Mouse (Mus musculus) adrenal gland, postnatal 36 days (tissue): ENCODE measurements at regions not wholly inside any gene's neighbourhood (a gene's known extent, or its start where the extent isn't known, plus 50 kb on each side); places are given as distances from the start of the nearest gene placed in this dataset.

Source experiments
- DNase-seq, 2 experiments: peaks; one replicate each; pipeline ENCODE4 v3.0.0; 2021; ENCODE audit warnings: mixed read lengths in 1 of 2

DNA sequence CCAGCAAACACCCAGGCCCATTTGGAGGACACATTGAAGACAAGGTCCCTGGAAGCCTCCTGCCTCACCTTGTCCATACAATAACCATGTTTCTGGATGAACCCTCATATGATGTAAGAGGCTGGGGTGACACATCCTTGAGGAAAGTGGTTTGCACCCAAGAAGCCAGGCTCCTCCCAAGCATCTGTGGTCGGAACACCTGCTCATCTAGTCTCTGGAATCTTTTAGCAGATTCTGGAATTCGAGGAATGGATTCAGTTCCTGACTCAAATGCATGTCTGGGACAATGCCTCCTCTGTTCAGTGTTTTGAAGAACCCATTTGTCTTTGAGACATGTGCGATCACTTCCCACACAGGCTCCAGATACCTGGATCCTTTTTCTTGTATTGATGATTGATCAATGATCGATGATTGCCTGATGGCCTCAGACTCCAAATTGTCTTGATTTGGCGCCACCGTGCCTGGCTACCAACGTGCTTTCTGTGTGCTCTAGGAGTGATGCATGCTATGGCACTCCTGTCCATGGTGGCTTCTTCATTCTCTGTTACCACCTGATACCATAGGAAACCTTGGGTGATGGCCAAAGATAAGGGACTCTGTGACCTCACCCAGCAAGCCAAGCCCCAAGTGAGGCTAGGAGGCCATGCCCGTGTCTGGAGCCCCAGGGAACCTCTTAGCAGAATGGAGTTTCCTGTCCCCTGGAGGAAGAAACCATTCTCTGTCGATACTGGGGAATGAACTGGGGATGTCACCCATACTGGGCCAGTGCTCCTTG, 126.7 kb downstream of the Mn1 start:
- DNase-seq, result no peak

DNA sequence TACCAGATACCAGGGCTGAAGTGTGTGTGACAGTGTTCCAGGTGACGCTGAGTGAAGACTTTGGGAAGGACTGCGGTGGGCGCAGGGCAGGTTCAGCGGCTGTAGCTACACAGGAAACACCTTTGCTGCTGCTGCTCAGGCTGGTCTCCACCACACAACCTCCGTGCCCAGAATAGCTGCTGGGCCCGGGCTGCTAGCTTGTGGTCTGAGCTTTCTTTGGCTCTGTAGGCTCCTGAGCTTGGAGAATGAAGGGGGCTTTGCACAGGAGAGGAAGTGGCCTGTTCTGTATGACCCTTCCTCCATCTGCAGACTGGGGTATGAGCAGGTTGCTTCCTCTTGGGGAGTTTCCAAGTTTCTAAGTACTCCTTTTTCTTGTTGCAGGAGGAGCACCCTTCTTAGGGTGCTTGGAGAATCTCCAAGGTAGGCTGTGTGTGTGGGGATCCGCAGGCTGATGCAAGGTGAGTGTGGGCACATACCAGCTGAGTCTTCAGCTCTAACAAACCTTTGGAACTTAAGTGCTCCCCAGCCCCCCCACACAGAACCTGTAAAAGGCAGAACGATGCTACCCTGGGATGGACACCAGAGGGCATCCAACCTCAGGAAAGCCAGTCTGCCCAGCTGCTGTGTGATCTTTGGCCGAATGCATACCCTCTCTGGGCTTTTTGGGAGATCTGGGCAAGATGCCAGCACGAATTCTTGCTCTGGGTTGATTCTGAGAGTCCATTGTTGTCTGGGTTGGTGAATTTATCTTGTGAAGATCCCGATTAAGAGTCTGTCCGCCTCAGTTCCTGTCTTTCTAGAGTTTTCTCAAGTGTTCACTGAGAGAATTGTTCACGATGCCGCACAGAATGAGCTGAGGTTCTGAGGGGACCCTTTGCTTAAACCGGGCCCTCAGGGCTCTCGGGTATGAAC, 136.6 kb downstream of the Mn1 start:
- DNase-seq, result no peak

DNA sequence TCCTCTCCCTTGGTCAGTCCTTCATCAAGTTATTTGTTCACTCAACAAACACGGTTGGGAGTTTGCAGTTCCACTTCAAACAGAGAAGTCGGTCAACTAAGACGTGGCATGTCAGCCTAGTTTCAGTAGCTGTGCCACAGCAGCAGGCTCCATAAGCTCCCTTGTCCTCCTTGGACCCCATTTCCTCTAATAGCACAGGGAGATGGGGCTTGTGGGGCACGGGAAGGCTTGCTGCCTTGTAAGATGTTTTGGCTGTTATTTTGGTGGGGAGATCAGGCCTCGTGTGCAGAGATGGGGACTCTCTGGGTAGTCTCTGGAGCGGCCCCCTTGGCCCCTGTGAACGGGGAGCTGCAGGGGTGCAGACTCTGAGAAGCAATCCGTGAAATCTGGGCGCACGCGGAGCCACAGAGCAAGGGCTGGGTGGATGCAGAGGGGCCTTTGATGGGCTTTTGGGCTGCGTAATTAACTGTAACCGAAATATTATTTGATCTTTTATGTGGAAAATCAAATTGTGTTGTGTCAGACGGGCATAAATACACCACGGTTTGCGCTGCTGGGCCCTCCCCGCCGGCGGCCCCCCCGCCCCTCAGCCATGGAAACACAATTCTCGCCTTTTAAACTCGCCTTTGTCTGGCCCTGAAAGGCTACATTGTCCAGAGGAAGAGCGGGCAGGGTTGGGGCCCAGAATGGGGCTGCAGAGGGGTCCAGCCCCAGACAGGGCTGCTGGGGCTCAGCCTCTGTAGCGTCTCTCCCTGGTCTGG, 137.6 kb downstream of the Mn1 start:
- DNase-seq, result no peak

DNA sequence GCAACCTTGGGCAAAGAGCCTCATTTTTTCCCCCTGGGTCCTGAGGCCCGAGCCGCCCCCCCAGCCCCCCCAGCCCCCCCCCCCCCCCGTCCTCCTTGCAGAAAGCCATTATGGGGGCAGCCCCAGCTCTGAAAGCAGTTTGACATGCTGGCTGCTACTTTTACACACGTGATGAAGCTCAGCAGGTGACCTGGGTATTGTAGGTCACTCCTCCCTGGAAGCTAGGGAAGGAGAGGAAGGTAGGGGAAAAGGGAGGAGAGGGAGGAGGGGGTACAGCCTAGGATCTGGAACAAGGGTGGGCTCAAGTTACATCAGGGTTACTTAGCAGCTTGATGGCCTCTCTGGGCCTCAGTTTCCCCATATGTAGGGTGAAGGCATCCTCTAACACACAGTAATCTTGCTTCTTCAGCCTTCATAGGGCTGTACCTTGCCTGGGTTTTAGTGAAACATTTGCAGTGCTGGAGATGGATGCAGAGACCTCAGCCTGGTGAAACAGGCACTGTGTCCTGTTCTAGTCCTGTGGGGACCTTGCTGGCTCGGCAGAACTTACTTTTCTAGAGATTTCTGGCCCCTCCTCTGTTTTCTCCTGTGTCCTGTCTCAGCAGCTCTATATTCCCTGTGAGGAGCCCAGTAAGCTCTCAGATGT, 138.3 kb downstream of the Mn1 start:
- DNase-seq, result no peak

DNA sequence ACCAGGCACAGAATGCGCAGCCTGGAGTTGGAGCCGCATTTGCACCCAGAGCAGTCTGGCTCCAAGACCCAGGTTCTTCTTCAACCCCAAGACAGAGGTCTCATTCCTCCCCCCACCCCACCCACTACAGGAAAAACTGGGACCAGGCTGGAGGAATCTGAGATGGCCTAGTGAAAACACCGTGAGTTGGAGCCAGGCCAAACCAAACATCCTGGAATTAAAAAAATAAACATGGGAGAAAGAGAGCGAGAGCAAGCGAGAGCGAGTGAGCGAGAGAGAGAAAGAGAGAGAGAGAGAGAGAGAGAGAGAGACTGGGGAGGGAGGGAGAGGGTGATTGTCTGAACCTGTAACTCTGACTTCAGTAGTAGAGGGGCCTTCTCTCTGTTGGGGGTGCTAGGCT, 138.8 kb downstream of the Mn1 start:
- DNase-seq, result no peak

DNA sequence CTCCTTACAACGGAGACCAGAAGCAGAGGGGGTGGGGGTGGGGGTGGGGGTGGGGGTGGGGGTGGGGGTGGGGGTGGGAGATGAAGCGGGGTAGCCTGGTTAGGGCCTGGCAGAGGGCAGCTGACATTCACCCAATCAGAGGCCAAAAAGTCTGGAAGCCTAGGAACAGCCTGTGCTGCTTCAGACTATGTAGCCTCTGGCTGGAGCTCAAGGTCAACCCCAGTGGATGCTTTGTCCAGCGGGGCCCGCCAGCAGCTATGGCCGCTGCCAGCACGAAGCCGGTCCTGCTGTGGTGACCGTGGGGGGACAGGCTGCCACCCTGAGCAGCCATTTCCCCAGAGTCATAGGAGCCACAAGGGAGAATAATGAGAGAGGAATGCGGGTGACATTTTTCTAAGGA, 143.3 kb downstream of the Mn1 start:
- DNase-seq, result peak; percentile 22 to 58

DNA sequence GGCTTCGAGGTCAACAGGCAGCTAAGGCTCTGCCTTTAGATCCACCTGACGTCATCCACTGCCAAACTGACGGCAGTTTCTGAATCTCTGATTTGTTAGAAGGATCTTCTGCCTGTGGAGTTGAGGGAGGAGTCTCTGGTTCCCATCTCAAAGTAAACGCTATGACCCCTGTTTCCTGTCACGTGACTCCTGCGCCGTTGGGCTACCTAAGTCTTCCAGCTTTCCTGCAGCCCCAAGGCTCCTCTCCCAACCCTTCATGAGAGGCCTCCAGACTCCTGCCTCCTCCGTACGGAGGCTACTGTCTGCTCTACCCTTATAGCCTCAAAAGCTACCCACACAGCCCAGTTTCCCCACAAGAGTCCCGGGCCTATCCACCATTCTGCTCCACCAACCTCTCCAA, 144.1 kb downstream of the Mn1 start:
- DNase-seq, result no peak

DNA sequence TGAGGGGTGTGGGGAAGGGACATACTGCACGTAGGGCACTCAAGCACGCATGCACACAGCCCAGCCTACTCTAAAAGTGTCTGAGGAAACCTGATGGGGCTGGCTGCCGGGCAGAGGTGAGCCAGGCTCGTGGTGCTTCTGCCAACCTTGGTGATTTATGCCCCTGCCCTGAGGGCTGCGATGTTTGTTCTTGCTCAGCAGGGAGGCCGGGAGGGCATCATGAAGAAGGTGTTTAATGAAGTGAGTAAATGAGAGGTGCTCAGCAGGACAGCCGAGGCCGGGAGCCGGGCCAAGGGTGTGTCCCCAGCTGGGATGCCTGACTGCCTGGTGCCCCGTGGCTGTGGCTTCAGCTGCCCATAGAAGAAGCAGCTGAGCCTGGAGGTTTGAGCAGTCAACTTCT, 153.7 kb downstream of the Mn1 start:
- DNase-seq, result no peak

DNA sequence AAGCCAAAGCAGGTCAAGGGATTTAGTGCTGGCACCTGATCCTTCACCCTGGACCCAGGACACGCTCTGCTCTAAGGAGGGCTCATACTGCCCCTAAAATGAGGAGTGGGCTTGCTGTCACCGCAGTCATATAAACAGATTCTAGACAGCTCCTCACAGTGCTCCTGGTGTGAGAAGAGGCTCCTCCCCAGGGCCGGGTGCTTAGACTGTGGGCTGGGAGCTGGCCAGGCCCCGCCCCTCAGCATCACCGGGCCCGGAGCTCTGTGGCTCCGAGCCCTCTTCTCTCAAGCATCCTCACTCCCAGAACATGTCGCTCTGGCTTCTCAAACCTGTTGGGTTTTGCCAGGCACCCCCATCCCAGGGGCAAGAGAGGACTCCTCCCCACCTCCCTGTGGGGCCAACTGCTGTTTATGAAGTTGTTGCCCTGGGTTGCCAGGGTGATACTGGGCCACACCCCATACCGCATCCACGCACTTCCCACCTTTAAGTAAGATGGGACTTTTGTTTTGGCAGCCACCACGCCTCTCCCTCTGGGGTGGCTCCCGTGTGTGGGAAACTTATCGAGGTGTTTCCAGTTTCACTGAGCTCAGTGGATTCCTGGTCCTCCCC, 156.2 kb downstream of the Mn1 start:
- DNase-seq, result no peak

DNA sequence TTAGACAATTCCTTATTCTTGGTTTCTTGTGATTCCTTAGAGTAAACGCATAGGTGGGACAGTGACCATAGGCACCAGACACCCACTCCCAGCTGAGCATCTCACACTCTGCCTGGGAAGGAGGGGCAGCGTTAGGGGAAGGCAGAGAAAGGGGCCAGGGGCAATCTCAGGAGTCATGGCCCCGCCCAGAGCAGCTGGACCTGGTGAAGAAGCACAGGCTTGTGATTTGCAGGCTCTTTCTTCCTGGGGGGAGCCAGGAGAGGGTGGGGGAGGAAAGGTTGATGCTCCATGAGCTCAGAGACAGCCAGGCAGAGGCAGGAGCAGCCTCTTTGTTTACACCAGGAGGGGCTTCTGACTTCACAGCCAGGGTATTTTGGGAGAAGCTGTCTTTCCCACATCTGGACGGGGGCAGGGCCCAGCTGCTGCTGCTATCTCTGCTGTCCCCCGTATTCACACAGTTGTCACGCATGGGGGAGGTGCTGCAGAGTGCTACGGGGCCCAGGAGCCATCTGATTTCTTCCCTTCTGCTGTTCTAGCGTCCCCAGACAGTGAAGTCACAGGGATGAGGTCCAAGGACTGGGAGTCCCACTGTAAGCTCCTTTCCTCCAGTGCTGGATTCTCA, 157.2 kb downstream of the Mn1 start:
- DNase-seq, result no peak

DNA sequence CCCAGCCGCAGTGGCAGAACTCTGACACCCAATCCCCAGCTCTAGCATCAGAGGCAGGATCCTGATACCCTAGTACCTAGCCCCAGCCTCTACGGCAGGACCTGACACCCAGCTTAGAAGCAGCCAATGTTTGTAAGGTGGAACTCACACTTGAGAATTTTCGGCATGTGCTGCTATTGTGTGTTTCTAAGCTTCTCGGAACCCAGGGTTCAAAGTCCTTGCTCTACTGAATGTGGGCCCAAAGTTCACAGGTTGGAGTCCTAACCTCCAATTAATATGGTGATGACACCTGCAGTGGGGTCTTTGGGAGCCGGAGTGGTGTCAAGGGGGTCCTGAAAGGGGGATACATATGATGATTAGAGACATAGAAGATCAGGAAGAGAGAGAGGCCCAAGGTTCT, 158.2 kb downstream of the Mn1 start:
- no peak for DNase-seq

DNA sequence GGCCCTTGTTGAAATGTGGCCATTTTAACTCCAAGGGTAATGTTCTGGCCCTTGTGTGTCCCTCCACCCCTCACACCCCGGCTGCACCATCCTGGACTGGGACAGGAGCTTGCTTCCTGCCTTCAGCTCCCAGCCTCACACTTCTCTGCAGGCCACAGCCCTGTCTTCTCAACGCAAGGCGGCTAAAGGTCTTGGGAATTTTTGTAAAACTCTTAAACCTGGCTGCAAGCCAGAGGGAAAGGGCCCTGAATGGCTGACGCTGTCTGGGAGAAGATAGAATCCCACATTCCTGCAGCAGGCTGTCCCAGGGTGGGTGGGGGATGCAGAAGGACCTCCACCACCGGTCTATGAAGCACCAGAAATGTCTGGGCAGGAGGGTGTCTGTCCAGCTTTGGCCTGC, 156.3 kb upstream of the Gm26897 start:
- DNase-seq, result no peak

DNA sequence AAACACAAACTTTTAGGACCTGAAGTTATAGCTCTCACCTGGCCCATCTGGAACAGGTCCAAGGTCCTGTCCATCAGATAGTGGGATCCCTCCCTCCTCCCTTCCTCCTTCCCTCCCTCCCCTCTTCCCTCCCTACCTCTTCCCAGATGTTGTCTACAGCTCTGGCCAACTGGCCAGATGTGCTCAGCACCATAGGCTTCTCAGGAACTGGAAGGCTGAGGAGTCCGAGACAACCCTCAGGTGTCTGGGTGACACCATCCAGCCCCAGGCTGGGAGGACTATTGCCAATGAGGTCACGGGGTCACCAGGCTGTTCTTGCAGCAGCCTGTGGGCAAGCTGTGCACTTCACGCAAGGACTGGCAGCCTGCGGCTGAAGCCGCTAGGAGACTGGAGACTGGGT, 155.6 kb upstream of the Gm26897 start:
- peak in 1 of 2 experiments; percentile 37 for DNase-seq

DNA sequence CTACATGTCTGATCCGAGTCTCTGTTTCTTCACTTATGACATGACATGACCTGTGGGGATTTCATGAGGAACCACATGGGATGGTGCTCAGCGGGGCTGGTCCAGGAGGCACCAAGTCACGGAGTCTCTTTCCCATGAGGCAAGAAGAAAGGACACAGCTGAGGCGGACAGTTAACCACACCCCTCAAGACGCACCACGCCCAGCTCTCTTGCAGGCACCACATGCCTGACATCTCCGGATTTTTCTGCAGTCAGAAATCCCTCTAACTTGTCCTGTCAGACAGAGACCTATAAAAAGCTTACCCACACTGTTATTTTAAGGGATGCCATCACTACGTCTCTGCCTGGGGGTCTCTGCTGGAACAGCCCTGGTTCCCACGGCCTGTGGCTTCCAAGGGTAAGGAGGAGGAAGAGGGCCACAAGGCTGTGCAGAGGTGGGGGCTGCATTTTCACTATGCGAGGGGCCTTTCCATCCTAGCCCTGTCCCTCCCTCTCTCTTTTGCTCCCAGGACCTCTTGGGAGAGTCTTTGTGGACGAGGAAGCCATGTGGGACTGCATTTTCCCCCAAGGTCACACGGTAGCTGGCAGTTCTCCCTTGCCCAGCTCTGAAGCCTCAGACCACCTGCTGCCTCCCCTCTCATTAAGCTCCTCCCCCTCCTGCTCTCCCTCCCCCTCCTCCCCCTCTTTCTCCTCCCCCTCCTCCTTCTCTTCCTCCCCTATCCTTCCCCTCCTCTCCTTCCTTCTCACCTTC, 154.6 kb upstream of the Gm26897 start:
- no peak for DNase-seq

DNA sequence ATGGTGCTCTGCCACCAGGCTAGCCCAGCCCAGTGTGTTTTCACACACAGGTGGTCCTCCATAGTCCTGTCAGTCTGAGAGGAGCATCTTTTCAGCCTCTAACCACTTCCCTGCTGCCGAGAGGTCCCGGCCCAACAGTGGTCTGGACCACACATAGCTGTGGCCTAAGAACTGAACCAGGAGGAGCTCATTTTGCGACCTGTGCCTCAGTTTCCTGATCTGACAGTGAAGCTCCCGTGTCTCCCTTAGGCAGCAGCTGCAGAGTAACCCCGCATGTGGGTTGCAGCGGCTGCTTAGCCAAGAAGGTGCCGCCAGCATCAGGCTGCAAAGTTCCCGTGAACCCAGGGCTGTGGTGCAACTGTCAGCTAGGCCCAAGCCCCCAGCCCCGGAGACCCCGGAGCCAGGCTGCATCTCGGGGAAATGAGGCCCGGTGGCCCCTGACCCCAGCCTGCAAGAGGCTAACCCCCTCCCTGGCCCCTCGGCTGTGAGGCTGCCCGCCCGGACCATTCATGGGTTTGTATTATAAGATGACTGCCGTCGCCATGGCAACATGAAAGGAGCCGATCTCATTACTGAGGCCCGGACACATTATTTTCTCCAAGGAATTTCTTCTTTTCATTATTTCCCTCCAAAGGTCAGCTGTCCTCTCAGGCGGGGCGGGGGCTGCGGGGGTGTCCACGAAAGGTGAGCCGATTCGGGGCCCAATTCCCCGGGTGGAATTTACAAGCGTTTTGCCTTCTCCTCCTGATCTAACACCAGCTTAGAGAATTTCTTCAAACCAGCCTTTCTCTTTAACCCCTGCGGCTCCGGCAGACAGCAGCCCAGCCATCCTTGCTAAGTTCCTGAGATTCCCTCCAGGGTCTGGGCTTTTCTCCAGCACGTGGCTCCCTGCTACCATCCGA, 152.6 kb upstream of the Gm26897 start:
- DNase-seq, result peak in 1 of 2 experiments; percentile 4

DNA sequence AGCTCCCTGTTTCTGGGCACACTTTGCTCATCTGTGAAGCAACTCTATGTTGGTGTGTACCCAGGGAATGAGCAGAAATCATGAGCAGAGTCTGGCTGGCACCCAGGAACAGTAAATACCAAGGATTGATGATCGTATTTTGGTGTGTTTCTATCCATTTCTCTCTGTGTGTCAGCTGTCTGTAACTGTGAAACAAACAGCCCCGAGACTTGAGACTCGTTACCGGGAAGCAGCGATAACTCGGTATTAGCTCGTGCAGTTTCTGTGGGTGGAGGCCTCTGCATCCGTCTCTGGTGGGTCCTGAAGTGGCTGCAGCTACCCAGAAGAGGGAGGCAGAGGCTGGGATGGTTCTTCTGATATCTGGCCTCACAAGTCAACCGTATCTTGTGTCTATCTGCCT, 151.7 kb upstream of the Gm26897 start:
- no peak for DNase-seq

DNA sequence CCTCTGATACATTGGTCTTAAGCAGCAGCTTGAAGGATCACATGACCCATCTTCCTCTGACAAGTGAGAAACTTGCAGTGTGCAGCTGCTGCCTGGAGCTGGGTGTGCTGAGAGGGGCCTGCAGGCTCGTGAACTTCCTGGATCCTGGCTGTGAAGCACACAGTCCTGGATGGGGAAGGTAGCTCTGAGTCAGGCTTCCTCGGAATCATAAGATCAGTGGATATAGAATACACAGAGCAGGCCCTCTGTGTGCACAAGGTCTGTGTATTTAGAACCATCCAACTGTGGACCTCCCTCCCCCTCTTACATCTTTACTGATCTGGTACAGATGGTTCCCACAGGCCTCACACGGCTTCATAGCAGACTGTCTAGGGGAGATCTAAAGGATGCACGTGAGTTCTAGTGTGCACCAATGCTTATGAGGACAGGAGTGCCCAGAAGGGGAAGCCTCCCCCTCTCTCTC, 143.1 kb upstream of the Gm26897 start:
- DNase-seq, result no peak

DNA sequence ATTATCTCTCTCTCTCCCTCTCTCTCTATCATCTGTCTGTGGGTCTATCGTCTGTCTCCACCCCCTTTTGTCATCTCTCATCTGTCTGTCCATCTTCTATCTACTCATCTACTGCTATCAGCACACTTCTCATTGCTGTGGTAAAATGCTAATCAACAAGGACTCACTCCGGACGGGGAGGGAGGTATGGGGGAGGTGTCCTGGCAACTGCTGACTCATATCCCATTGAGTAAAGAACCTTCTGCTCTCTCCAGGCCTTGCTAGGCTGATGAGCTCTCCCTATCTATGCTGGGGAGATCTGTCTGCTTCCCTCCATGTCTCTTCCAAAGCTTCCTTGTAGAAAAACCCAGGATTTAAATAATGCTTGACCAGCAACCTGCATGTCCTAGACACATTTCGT, 140.9 kb upstream of the Gm26897 start:
- DNase-seq, result no peak

DNA sequence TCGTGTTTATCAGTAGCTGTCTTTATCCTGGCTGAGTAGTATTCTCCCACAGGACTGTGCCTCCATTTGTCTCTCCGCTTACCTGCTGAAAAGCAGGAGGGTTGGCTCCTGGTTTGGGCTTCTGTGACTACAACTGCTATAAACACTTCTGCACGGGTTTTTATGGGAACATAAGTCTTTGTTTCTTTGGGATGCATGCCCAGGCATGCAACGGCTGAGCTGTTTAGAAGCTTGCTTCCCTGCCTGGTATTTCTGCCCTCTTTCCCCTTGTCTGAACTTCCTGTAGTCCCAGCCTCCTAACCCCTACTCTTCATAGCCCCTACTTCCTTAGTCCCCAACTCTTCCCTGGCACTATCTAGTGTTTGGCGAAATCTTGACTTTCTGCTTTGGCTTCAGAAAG, 139.6 kb upstream of the Gm26897 start:
- DNase-seq, result no peak
